Mouse (Mus musculus): Measurements from ENCODE around the gene Trip6. TPM values are rescaled to one million over a fixed set of nuclear protein-coding genes. Genes with fewer than 3 reads are reported as not detected.

The Trip6 gene
- polyA plus RNA-seq (2016; fragmentation: Nextera tagmentation; extraction: Ambion mirVana), result 31.7 and 36.2 TPM in 2 replicates

GRCm38 (mm10) chr5:137314193-137315083 is at the start of gene Trip6:
Gene Trip6, minus strand, starts transcription at chr5:137314404.
- Histone ChIP-seq H3K27ac (peak within 1 kb of the TSS; percentile 42; the same call in 1 of the 2 replicates), H3K36me3 (peaks cover 40% of the 10 kb centered on the region), H3K4me3 (peak within 1 kb of the TSS; percentile 45), H3K4me2 (replicated peaks) (peak within 1 kb of the TSS; percentile 71), H3K9me3 (no peaks in the 10 kb centered on the region), H3K27me3 (replicated peaks) (no peaks in the 10 kb centered on the region), H3K4me1 (peaks cover 33% of the 10 kb centered on the region), H3K9ac (peak within 1 kb of the TSS; percentile 69)
- peak; percentile 75 for ATAC-seq (ENCODE audit: low FRiP score, low read depth)
- 15% methylated on average over 30 of the region's 30 CpGs for WGBS

- no peak overlapping the region for H3K4me3 ChIP-seq
- ATAC-seq (ENCODE audit: low FRiP score, low read depth), result no peak
- H3K9ac ChIP-seq, result no peak overlapping the region
- H3K27ac ChIP-seq, result no peak overlapping the region
- no peaks in the 10 kb centered on the region for H3K9me3 ChIP-seq
- H3K27me3 ChIP-seq (replicated peaks), result no peaks in the 10 kb centered on the region
- H3K4me2 ChIP-seq (replicated peaks), result no peak overlapping the region
- peaks cover 90% of the 10 kb centered on the region for H3K36me3 ChIP-seq
- H3K4me1 ChIP-seq, result no peaks in the 10 kb centered on the region
- 45% methylated on average over 7 of the region's 7 CpGs for WGBS
Measured at GRCm38 (mm10) chr5:137358382-137358781, 44.2 kb upstream of the Trip6 start.

- WGBS, result 89% methylated on average over 17 of the region's 17 CpGs
- Histone ChIP-seq H3K27me3 (replicated peaks) (no peaks in the 10 kb centered on the region; the same call in 1 of the 2 replicates), H3K36me3 (peaks cover 49% of the 10 kb centered on the region), H3K27ac (no peak overlapping the region), H3K4me3 (no peak overlapping the region), H3K9ac (no peak overlapping the region), H3K4me2 (replicated peaks) (no peak overlapping the region), H3K9me3 (no peaks in the 10 kb centered on the region), H3K4me1 (peaks cover 37% of the 10 kb centered on the region)
- ATAC-seq (ENCODE audit: low FRiP score, low read depth), result no peak
Measured at GRCm38 (mm10) chr5:137354091-137354490, 39.9 kb upstream of the Trip6 start.

DNA sequence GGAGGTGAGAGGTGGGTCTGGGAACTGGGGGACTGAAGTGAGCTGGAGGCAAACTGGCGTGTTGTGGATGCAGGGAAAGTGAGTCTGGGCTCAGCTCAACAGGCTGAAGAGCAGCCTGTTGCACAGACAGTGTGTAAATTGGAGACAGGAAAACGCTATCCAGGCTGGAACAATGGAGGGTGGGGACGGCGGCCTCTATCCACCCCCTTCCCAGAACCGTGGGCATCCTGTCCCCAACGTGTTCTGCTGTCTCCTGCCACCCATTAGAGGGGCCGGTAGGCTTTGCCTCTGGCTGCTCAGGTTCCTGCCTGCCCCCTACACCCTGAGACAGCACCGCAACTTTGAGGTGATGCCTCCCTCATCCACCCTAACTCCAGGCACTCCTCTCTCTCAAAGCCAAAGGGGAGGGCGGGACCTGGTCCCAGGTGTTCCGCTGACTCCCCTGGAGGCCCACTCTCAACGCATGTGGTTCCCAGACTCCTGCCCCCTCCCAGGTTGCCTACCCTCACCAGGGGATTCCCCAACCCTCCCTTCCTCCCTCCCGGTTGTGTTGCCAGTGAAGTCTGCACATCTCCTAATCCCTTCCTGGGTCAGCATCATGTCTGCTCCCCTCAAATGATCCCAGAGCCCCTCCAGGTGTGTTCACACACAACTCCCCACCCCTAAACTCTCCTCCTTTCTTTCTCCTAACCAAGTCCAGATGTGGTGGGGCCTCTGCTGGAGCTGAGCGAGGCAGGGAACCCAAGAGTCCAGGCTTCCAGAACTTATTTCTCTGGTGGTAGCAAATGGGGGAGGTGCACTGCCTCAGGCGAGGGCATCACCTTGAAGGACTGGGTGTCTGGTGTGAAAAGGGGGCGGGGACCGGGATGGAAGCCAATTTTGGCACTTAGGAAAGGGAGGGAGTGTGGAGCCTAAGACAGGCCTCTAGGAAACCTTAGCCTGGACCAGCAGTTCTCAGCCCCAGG is 38.1 kb upstream of the Trip6 start:
- Histone ChIP-seq H3K4me3 (peak overlapping the region; percentile 73), H3K27me3 (replicated peaks) (no peaks in the 10 kb centered on the region; the same call in 1 of the 2 replicates), H3K9me3 (no peaks in the 10 kb centered on the region), H3K4me1 (peaks cover 51% of the 10 kb centered on the region), H3K27ac (no peak overlapping the region), H3K9ac (peak overlapping the region; percentile 82), H3K4me2 (replicated peaks) (peak overlapping the region; percentile 91), H3K36me3 (peaks cover 35% of the 10 kb centered on the region)
- 26% methylated on average over 16 of the region's 16 CpGs for WGBS
- no peak for ATAC-seq (ENCODE audit: low FRiP score, low read depth)

DNA sequence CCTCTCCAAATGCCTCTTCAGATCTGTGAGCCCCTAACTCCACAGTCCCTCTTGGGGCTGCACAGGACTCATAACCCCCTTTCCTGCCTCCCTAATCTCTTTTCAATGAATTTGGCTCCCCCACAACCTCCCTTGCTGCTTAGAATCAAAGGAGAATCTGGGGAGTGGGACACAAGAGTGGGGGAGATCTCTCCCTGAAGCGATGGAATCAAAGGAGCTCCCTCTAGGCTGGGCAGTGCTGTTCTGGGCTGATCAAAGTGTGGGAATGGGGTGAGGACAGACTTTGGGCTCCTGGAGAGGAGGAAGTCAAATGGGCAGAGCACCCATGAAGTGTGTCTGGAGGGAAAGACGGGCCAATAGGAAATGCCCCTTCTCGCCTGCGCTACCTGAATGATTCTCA is 37.2 kb upstream of the Trip6 start:
- H3K4me3 ChIP-seq, result peak overlapping the region; percentile 73
- H3K27ac ChIP-seq, result no peak overlapping the region
- no peaks in the 10 kb centered on the region; the same call in 1 of the 2 replicates for H3K27me3 ChIP-seq (replicated peaks)
- H3K36me3 ChIP-seq, result peaks cover 28% of the 10 kb centered on the region
- peaks cover 51% of the 10 kb centered on the region for H3K4me1 ChIP-seq
- no peak for ATAC-seq (ENCODE audit: low FRiP score, low read depth)
- peak overlapping the region; percentile 91 for H3K4me2 ChIP-seq (replicated peaks)
- no peaks in the 10 kb centered on the region for H3K9me3 ChIP-seq
- 9% methylated on average over 4 of the region's 4 CpGs for WGBS
- H3K9ac ChIP-seq, result peak overlapping the region; percentile 82

- Histone ChIP-seq H3K36me3 (peaks cover 24% of the 10 kb centered on the region), H3K9me3 (no peaks in the 10 kb centered on the region), H3K4me1 (peaks cover 51% of the 10 kb centered on the region), H3K4me2 (replicated peaks) (peak overlapping the region; percentile 91), H3K9ac (peak overlapping the region; percentile 82), H3K4me3 (peak overlapping the region; percentile 73), H3K27me3 (replicated peaks) (no peaks in the 10 kb centered on the region; the same call in 1 of the 2 replicates), H3K27ac (peak overlapping the region; percentile 32; the same call in 1 of the 2 replicates)
- under 1% methylated on average over 8 of the region's 8 CpGs for WGBS
- no peak for ATAC-seq (ENCODE audit: low FRiP score, low read depth)
Measured at GRCm38 (mm10) chr5:137351058-137351380, 36.8 kb upstream of the Trip6 start.

DNA sequence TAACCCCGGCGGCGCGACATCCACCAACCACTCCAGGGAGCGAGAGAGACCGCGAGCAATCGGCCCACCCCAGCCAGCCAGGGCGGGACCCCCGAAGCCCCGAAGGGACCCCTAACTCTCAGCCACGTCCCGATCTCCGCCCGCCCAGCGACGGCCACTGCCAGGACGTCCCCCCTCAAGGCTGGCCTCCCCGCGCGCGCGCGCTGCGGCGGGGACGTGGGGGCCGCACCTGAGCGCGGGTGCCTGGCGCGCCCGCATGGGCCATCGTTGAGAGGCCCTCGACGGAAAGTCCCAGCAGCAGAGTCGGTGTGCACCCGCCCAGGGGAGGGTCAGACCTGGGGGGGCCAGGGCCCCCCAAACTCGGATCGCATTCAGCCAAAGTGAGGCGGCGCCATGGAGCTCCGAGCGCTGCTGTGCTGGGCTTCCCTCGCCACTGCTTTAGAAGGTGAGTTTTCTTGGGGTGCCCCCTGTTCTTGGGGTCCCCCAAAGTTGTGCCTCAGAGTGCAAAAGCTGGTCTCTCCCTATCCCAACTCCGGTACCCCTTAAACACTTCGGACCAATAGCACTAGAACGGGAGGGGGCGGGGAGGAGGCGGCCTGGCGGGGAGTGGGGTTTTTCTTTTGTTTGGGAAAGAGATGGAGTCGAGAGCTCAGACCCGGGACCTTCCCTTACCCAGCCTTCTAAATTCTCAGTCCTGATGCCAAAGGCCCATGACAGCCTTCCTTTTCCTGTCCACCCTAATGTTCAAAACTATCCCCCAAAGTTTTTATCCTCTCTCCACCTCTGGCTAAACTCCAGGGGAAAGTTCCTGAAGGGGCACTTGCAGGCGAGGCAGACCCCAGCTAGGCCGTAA is 36.2 kb upstream of the Trip6 start:
- Histone ChIP-seq H3K9me3 (no peaks in the 10 kb centered on the region), H3K4me1 (peaks cover 54% of the 10 kb centered on the region), H3K36me3 (peaks cover 21% of the 10 kb centered on the region), H3K4me3 (peak overlapping the region; percentile 73), H3K27me3 (replicated peaks) (no peaks in the 10 kb centered on the region; the same call in 1 of the 2 replicates), H3K27ac (peak overlapping the region; percentile 32), H3K9ac (peak overlapping the region; percentile 82), H3K4me2 (replicated peaks) (peak overlapping the region; percentile 91)
- peak; percentile 58 for ATAC-seq (ENCODE audit: low FRiP score, low read depth)
- WGBS, result under 1% methylated on average over 54 of the region's 55 CpGs

- peaks cover 55% of the 10 kb centered on the region for H3K4me1 ChIP-seq
- H3K9ac ChIP-seq, result peak within 1 kb of the TSS; percentile 82
- peaks cover 12% of the 10 kb centered on the region for H3K36me3 ChIP-seq
- peak within 1 kb of the TSS; percentile 91 for H3K4me2 ChIP-seq (replicated peaks)
- peak within 1 kb of the TSS; percentile 32 for H3K27ac ChIP-seq
- H3K4me3 ChIP-seq, result peak within 1 kb of the TSS; percentile 73
- H3K9me3 ChIP-seq, result no peaks in the 10 kb centered on the region
- peak; percentile 91 for ATAC-seq (ENCODE audit: low FRiP score, low read depth)
- no peaks in the 10 kb centered on the region; the same call in 1 of the 2 replicates for H3K27me3 ChIP-seq (replicated peaks)
- 1% methylated on average over 26 of the region's 32 CpGs for WGBS
Measured at GRCm38 (mm10) chr5:137349384-137350204, 35.4 kb upstream of the Trip6 start, which contains the start of gene Ephb4. Gene Ephb4, plus strand, starts transcription at chr5:137350109.

GRCm38 (mm10) chr5:137348482-137349383 is 34.5 kb upstream of the Trip6 start:
- ATAC-seq (ENCODE audit: low FRiP score, low read depth), result 0 out of 2 replicates have a peak, but pooled peaks have one; percentile 22
- H3K27ac ChIP-seq, result no peak overlapping the region
- 0 out of 2 replicates have a peak, but pooled peaks cover 3% of the 10 kb centered on the region for H3K9me3 ChIP-seq
- no peaks in the 10 kb centered on the region; the same call in 1 of the 2 replicates for H3K27me3 ChIP-seq (replicated peaks)
- H3K4me1 ChIP-seq, result peaks cover 55% of the 10 kb centered on the region
- peaks cover 4% of the 10 kb centered on the region; the same call in 1 of the 2 replicates for H3K36me3 ChIP-seq
- WGBS, result under 1% methylated on average over 33 of the region's 33 CpGs
- peak overlapping the region; percentile 51 for H3K9ac ChIP-seq
- peak overlapping the region; percentile 73 for H3K4me3 ChIP-seq
- peak overlapping the region; percentile 91 for H3K4me2 ChIP-seq (replicated peaks)

GRCm38 (mm10) chr5:137347856-137348255 is 33.7 kb upstream of the Trip6 start:
- peaks cover 55% of the 10 kb centered on the region for H3K4me1 ChIP-seq
- H3K9me3 ChIP-seq, result 0 out of 2 replicates have a peak, but pooled peaks cover 3% of the 10 kb centered on the region
- no peaks in the 10 kb centered on the region for H3K36me3 ChIP-seq
- no peak for ATAC-seq (ENCODE audit: low FRiP score, low read depth)
- whole genome bisulfite sequencing, result 16% methylated on average over 7 of the region's 7 CpGs
- H3K27ac ChIP-seq, result no peak overlapping the region
- H3K27me3 ChIP-seq (replicated peaks), result no peaks in the 10 kb centered on the region; the same call in 1 of the 2 replicates
- H3K4me3 ChIP-seq, result 0 out of 2 replicates have a peak overlapping the region, but pooled peaks have one; percentile 73
- H3K4me2 ChIP-seq (replicated peaks), result peak overlapping the region; percentile 91
- no peak overlapping the region for H3K9ac ChIP-seq

All from neural tube, embryonic 12.5 days (tissue).